Mouse (Mus musculus): ENCODE data around the gene 9830107B12Rik. TPM values are rescaled to one million over a fixed set of nuclear protein-coding genes. Genes with fewer than 3 reads are reported as not detected.
A peak's percentile ranks its signal among the peaks of the same experiment; 100 is the strongest.

The 9830107B12Rik gene
- polyA plus RNA-seq, 1 experiment from 2014 or later, result 0.10 TPM

DNA sequence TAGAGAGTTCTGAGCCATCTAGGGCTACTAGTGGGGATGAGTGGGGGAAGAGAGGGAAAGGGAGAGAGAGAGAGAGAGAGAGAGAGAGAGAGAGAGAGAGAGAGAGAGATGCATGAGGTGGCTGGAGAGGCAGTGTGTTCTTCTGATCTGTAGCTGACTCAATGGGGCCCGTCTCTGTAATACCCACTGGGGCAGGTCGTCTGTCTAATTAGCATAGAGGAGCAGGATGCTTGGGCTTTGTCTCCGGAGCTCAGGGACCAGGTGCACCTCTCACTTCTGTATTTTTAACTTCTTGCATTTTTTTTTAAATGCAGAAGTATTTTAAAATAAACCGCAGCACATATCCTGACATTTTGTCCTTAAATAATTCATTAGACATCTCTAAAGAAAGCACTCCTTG lies 38.7 kb downstream of the 9830107B12Rik start:
- 39% methylated on average over 4 of the region's 4 CpGs for WGBS
- no peak overlapping the region for H3K4me3 ChIP-seq
- no peaks in the 10 kb centered on the region for H3K27me3 ChIP-seq
- H3K4me1 ChIP-seq, result peaks cover 5% of the 10 kb centered on the region
- ATAC-seq (ENCODE audit: low FRiP score), result no peak
- H3K4me2 ChIP-seq (replicated peaks), result no peak overlapping the region
- no peak overlapping the region for H3K27ac ChIP-seq
- no peaks in the 10 kb centered on the region for H3K36me3 ChIP-seq
- no peak overlapping the region for H3K9ac ChIP-seq
- no peaks in the 10 kb centered on the region for H3K9me3 ChIP-seq (replicated peaks)

DNA sequence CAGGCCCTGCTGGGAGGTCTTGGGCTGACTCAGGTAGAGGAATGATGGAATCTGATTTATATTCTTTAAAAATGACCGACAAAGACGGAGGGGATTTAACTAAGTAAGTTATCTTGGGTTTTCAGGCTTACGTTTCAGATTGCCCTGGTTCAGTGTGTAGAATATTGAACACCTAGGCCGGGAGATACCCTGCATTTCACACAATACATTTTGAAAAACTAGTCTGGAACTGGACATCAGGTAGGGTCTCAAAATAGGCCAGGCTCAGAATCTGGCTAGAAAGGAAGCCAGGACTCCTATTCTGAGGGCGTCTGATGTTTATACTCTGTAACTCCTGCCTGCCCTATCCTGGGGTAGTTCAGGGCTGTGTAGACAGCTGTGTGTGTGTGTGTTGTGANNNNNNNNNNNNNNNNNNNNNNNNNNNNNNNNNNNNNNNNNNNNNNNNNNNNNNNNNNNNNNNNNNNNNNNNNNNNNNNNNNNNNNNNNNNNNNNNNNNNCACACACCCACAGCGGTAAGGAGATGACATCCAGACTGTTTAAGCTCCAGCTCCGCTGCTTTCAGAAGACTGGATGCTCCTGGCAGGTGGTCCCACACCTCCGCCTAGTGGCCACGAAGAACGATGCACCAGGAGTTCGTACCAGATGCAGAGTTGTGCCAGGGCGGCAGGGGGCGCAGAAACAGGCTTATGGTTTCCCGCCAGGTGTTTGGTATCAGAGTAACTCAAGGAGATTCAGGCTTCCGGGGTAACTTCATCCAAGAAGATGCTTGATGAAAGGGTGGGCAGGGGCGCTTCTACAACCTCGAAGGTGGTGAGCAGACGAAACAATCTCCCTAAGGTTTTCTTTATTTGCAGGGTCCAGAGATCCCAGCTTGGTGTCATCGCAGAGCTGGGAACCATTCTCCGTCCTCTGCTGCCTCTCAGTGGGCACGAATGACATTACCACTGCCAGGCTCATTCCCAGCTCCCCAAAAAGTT lies 45.3 kb downstream of the 9830107B12Rik start:
- 13% methylated on average over 21 of the region's 21 CpGs for WGBS
- Histone ChIP-seq H3K9ac (no peak overlapping the region), H3K36me3 (no peaks in the 10 kb centered on the region), H3K9me3 (replicated peaks) (no peaks in the 10 kb centered on the region), H3K27me3 (peaks cover 47% of the 10 kb centered on the region), H3K4me3 (peak overlapping the region; percentile 14; the same call in 1 of the 2 replicates), H3K4me2 (replicated peaks) (peak overlapping the region; percentile 43), H3K4me1 (peaks cover 42% of the 10 kb centered on the region), H3K27ac (no peak overlapping the region)
- peak; percentile 60 for ATAC-seq (ENCODE audit: low FRiP score)

DNA sequence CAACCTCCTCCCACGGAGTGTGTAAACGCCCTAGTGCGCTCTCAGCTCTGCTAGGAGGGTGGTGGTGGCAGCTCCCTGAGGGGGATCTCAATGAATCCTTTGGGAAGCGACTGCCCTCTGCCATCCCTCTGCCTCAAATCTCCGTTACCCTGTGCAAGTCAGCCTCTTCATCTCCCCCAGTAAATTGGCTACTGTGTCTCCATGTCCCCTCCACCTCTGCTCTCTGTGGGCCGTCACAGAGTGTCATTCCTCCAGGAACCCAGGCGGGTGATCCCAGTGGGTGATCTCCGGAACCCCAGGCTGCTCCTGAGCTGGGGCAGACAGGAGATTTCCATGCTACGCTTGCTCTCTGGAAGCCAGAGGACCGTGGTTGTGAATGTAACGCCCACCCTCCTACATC lies 46.8 kb downstream of the 9830107B12Rik start:
- no peak for ATAC-seq (ENCODE audit: low FRiP score)
- H3K9me3 ChIP-seq (replicated peaks), result no peaks in the 10 kb centered on the region
- H3K27me3 ChIP-seq, result peaks cover 61% of the 10 kb centered on the region
- 7% methylated on average over 11 of the region's 11 CpGs for WGBS
- H3K27ac ChIP-seq, result no peak overlapping the region
- H3K36me3 ChIP-seq, result no peaks in the 10 kb centered on the region
- H3K4me1 ChIP-seq, result peaks cover 53% of the 10 kb centered on the region
- H3K4me3 ChIP-seq, result no peak overlapping the region
- H3K4me2 ChIP-seq (replicated peaks), result no peak overlapping the region
- no peak overlapping the region for H3K9ac ChIP-seq

DNA sequence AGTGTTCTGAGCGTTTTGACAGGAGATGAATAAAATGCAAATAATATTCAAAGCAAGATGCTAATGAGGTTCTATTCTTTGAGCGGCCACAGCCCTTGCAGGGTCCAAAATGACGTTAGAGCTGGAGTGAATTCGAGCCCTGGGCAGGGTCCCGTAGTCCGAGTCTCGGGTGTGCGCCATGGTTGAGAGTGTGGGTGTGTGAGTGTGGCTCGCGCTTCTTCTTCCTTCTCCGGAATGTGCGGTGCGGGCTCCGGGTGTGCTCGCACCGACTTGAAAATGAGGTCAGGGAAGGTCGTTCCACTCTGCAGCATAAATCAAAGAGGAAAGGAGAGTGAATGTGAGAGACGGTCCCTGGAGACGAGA lies 47.6 kb downstream of the 9830107B12Rik start:
- peak overlapping the region; percentile 5; the same call in 1 of the 2 replicates for H3K27ac ChIP-seq
- peaks cover 53% of the 10 kb centered on the region for H3K4me1 ChIP-seq
- peaks cover 69% of the 10 kb centered on the region for H3K27me3 ChIP-seq
- H3K36me3 ChIP-seq, result no peaks in the 10 kb centered on the region
- H3K4me2 ChIP-seq (replicated peaks), result peak overlapping the region; percentile 62
- H3K9ac ChIP-seq, result no peak overlapping the region; the same call in 1 of the 2 replicates
- WGBS, result 0% methylated on average over 18 of the region's 19 CpGs
- H3K4me3 ChIP-seq, result peak overlapping the region; percentile 6
- ATAC-seq (ENCODE audit: low FRiP score), result no peak
- H3K9me3 ChIP-seq (replicated peaks), result 0 out of 2 replicates have a peak, but pooled peaks cover 3% of the 10 kb centered on the region

DNA sequence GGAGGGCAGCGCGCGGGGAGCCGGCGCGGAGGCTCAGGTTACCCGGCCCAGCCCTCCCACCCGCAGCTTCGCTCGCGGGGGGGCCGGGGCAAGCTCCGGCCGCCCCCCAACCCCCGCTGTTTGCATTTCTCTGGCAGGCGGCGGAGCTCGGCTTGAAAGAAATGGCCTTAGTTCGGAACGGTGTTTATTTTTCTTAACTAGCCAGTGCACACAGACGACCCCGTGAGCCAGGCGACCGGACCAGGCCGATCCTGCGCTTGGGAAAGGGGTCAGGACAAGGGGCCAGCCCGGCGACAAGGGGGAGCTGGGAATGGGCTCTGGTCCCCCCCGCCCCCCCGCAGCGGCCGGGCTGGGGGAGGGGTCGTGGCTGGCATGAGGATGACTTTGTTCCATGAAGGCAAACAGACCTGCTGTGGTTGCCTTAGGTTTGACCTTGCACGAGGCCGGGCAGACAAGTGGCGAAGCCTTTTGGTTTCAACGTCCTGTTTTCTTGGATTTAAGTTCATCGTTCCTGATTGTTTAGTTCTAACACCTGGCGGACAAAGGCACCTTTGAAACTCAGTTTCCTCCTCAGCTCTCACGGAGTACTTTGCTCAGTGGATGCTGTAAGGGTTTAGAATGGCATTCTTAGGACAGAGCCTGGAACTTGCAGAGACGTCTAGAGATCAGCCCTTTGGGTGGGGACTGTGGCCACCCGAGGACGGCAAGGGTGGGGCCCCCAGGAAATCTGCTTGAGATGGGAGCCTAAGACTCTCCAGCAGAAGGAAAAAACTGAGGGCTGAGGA lies 48.1 kb downstream of the 9830107B12Rik start:
- WGBS, result under 1% methylated on average over 37 of the region's 43 CpGs
- H3K4me1 ChIP-seq, result peaks cover 53% of the 10 kb centered on the region
- H3K4me3 ChIP-seq, result peak overlapping the region; percentile 30
- no peaks in the 10 kb centered on the region for H3K36me3 ChIP-seq
- H3K9ac ChIP-seq, result peak overlapping the region; percentile 47
- peak overlapping the region; percentile 5; the same call in 1 of the 2 replicates for H3K27ac ChIP-seq
- no peak for ATAC-seq (ENCODE audit: low FRiP score)
- H3K4me2 ChIP-seq (replicated peaks), result peak overlapping the region; percentile 62
- H3K9me3 ChIP-seq (replicated peaks), result 0 out of 2 replicates have a peak, but pooled peaks cover 4% of the 10 kb centered on the region
- peaks cover 74% of the 10 kb centered on the region for H3K27me3 ChIP-seq

DNA sequence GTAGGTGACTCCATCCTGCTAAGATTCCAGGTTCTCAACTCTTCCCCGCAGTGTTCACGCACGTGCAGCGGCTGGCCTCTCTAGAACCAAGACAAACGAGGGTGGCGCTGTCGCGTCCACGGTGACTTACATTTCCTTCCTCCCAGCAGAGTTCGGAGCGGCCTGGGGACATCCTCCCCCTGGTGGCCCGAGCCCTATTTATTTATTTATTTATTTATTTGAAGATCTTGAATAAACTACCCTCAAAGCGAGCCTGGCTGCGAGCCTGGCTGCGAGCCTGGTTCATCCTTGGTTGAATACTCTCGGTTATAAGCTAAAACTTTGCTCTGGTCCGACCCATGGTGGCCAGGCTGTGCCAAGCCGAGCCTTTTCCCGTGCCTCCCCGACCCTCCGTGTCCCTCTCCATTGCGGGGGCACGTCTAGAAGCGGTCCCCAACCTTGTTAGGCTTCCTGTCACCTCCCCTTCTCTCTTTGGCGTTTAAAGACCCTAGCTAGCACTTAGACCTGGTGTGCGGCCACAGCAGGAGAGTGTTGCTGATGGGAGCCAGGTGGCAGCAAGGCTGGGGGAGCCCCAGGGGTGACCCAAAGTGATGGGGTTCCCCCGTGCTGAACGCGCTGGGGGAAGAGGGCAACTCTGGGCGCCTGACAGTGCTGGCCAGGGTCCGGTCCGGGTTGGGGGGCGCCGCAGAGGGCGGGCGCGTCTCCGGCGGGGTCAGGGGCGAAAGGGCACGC lies 48.9 kb downstream of the 9830107B12Rik start:
- peaks cover 74% of the 10 kb centered on the region for H3K27me3 ChIP-seq
- no peaks in the 10 kb centered on the region for H3K36me3 ChIP-seq
- H3K4me3 ChIP-seq, result peak overlapping the region; percentile 30
- peak overlapping the region; percentile 40; the same call in 1 of the 2 replicates for H3K27ac ChIP-seq
- peaks cover 53% of the 10 kb centered on the region for H3K4me1 ChIP-seq
- H3K9ac ChIP-seq, result peak overlapping the region; percentile 47; the same call in 1 of the 2 replicates
- under 1% methylated on average over 27 of the region's 41 CpGs for WGBS
- H3K4me2 ChIP-seq (replicated peaks), result peak overlapping the region; percentile 62
- ATAC-seq (ENCODE audit: low FRiP score), result no peak
- 0 out of 2 replicates have a peak, but pooled peaks cover 4% of the 10 kb centered on the region for H3K9me3 ChIP-seq (replicated peaks)

DNA sequence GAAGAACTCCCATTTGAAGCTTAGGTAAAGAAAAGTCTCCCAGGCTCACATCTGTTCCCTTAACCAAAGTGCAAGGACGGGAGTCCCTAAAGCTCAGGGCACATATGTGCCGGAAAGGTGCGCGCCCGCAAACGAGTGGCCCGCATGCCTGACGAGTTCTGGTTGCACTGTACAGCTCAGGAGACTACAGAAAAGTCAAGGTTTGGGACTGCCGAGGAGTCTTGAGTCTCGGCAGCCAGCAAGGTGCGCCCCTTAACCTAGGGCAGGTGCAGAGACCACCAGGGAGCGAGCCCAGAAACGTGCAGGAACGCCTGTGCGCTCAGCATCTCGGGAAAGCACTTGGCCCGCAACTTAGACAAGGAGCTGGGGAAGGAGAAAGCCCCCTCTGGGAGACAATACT lies 49.7 kb downstream of the 9830107B12Rik start:
- H3K9ac ChIP-seq, result no peak overlapping the region
- 0 out of 2 replicates have a peak overlapping the region, but pooled peaks have one; percentile 62 for H3K4me2 ChIP-seq (replicated peaks)
- H3K36me3 ChIP-seq, result no peaks in the 10 kb centered on the region
- ATAC-seq (ENCODE audit: low FRiP score), result no peak
- no peak overlapping the region for H3K4me3 ChIP-seq
- peaks cover 74% of the 10 kb centered on the region for H3K27me3 ChIP-seq
- H3K4me1 ChIP-seq, result peaks cover 53% of the 10 kb centered on the region
- no peak overlapping the region for H3K27ac ChIP-seq
- WGBS, result 4% methylated on average over 17 of the region's 17 CpGs
- H3K9me3 ChIP-seq (replicated peaks), result 0 out of 2 replicates have a peak, but pooled peaks cover 4% of the 10 kb centered on the region

DNA sequence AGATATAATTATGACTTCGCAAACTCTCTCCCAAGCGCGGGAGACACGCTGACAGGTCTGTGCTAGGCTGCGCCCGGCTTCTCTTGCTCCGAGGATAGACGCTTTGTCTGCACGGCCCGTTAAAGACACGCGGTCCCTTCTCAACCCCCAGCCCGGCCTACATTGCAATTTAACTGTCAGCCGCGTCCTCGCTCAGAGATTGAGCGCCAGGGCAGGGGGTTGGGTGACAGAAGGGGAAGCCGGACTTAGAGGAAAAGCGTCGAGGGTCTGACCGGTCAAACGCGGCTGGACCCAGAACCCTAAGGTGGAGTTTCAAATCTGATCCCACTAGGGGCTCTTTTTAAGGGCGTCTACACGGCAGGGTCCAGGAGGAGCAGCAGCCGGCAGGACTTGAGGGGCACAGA lies 50.3 kb downstream of the 9830107B12Rik start:
- under 1% methylated on average over 26 of the region's 26 CpGs for WGBS
- no peak for ATAC-seq (ENCODE audit: low FRiP score)
- Histone ChIP-seq H3K4me3 (peak overlapping the region; percentile 11), H3K27ac (no peak overlapping the region), H3K27me3 (peaks cover 74% of the 10 kb centered on the region), H3K36me3 (no peaks in the 10 kb centered on the region), H3K4me1 (peaks cover 53% of the 10 kb centered on the region), H3K9ac (no peak overlapping the region), H3K9me3 (replicated peaks) (0 out of 2 replicates have a peak, but pooled peaks cover 4% of the 10 kb centered on the region), H3K4me2 (replicated peaks) (peak overlapping the region; percentile 43)

DNA sequence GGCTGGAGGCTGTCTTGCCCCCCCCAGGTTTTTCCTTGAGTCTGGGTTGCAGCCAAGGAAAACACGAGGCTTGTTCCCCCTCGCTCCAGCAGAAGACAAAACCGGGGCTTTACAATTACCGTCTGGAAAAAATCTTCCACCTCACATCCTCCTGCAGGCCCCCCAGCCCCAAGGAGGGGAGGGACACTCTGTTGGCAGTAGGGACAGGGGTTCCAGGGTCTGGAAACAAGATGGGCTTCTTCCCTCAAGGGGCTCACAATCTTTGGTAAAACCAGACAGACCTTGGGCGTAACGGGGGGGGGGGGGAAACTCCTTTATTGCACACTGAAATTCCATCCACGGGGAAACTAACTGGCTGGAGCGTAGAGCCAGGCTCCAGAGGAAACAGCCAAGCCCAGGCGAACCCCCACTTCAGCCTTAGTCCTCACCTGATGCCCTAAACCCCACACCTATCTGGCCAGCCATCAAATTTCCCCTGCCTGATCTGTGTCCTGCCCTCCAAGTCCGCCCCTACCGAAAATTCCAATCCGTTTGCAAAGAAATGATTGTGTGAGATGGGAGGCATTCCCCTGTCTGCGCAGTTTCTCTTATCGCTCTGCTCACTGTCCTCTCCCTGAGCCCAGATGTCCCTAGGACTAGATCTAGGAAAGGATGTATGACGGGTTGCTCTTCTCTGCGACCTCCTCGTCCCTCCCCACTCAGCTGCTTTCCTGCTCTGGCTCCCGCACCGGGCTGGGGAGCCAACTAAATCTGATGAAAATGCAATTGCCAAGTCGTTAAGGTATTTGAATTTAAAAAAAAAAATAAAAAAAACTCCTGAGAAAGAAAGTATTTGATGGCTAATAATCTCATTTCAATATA lies 51.0 kb downstream of the 9830107B12Rik start:
- no peak for ATAC-seq (ENCODE audit: low FRiP score)
- Histone ChIP-seq H3K4me3 (no peak overlapping the region), H3K4me1 (peaks cover 55% of the 10 kb centered on the region), H3K9me3 (replicated peaks) (0 out of 2 replicates have a peak, but pooled peaks cover 4% of the 10 kb centered on the region), H3K27me3 (peaks cover 70% of the 10 kb centered on the region), H3K9ac (no peak overlapping the region), H3K36me3 (no peaks in the 10 kb centered on the region), H3K4me2 (replicated peaks) (no peak overlapping the region; the same call in 1 of the 2 replicates), H3K27ac (no peak overlapping the region)
- 5% methylated on average over 20 of the region's 20 CpGs for WGBS

DNA sequence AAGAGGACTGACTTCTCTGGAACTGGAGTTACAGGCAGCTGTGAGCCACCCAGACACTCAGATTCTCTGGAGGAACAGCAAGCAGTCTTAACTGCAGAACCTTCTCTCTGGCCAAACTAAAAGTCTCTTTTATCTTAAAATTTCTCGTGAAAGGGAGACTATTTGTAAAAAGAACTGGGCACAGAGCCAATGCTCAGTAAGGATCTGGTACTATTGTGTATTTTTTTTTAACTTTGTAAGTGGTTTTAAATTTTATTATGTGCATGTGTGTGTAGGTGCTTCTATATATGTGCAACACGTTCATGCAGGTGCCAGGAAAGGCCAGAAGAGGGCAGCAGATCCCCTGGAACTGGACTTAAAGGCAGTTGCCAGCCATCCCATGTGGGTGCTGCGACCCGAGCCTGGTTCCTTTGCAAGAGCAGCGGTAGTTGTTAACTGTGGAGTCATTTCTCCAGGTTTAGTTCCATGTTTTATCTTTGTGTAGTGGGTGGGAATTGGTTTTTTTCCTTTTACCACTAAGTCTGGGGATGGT lies 52.7 kb downstream of the 9830107B12Rik start:
- H3K9ac ChIP-seq, result no peak overlapping the region
- no peak overlapping the region for H3K4me3 ChIP-seq
- 79% methylated on average over 5 of the region's 5 CpGs for WGBS
- H3K27ac ChIP-seq, result no peak overlapping the region
- H3K36me3 ChIP-seq, result no peaks in the 10 kb centered on the region
- peaks cover 40% of the 10 kb centered on the region for H3K4me1 ChIP-seq
- H3K4me2 ChIP-seq (replicated peaks), result no peak overlapping the region
- no peak for ATAC-seq (ENCODE audit: low FRiP score)
- H3K27me3 ChIP-seq, result peaks cover 53% of the 10 kb centered on the region
- H3K9me3 ChIP-seq (replicated peaks), result 0 out of 2 replicates have a peak, but pooled peaks cover 4% of the 10 kb centered on the region
